Mouse (Mus musculus) forebrain, postnatal 0 days (tissue): Measurements from ENCODE around the gene Pde4d. TPM values are rescaled to one million over a fixed set of nuclear protein-coding genes. Genes with fewer than 3 reads are reported as not detected.

Source experiments
- ATAC-seq: fragments of 200-750 bp; cut with Nextera tagmentation; 2 replicates; pipeline ENCODE4 v1.8.0; 2017; ENCODE audit warnings: mild to moderate bottlenecking, moderate library complexity
- DNase-seq: peaks from one replicate; pipeline ENCODE4 v3.0.0-alpha.2; 2015
- H3K27ac ChIP-seq: fragments of 300-500 bp; sonication (generic); 2 replicates; pipeline ENCODE4 v1.5.1; 2014; ENCODE audit warnings: low read depth, mild to moderate bottlenecking, antibody characterized with exemption, low read length, moderate library complexity, mixed read lengths
- H3K27me3 ChIP-seq: fragments of 300-500 bp; sonication (generic); 2 replicates; pipeline ENCODE4 v1.6.1; 2014; ENCODE audit warnings: mild to moderate bottlenecking, low read length, mixed read lengths; ENCODE audit not compliant: insufficient read depth
- H3K36me3 ChIP-seq: fragments of 300-500 bp; sonication (generic); 2 replicates; pipeline ENCODE4 v1.6.1; 2014; ENCODE audit warnings: mild to moderate bottlenecking, moderate library complexity; ENCODE audit not compliant: insufficient read depth
- H3K4me1 ChIP-seq: fragments of 300-500 bp; sonication (generic); 2 replicates; pipeline ENCODE4 v1.6.1; 2014; ENCODE audit warnings: antibody characterized with exemption; ENCODE audit not compliant: insufficient read depth
- H3K4me2 ChIP-seq: fragments of 300-500 bp; sonication (generic); 2 replicates; pipeline ENCODE4 v1.6.1; 2014; ENCODE audit warnings: low read depth, mild to moderate bottlenecking, moderate library complexity
- H3K4me3 ChIP-seq: fragments of 300-500 bp; sonication (generic); 2 replicates; pipeline ENCODE4 v1.5.1; 2014; ENCODE audit warnings: low read depth, low read length, mixed read lengths
- H3K9ac ChIP-seq: fragments of 300-500 bp; sonication (generic); 2 replicates; pipeline ENCODE4 v1.6.1; 2014; ENCODE audit warnings: mild to moderate bottlenecking
- H3K9me3 ChIP-seq: fragments of 300-500 bp; sonication (generic); 2 replicates; pipeline ENCODE4 v1.6.1; 2016; ENCODE audit warnings: low read length
- CTCF ChIP-seq: sonication (generic); IDR thresholded peaks from 2 replicates; pipeline ENCODE4 v1.5.1; 2016; ENCODE audit warnings: antibody characterized with exemption, control low read depth, low read depth
- WGBS: fragments of 180-500 bp; shearing (Covaris S2); extraction: QIAGEN DNeasy Blood & Tissue Kit; methylation state at CpG from one replicate; pipeline ENCODE4 v1.1.7; 2014; 5-methylcytosine and 5-hydroxymethylcytosine counted together
- polyA plus RNA-seq: library from polyadenylated mRNA; unstranded; fragments of >200 nt; fragmentation: Nextera tagmentation; extraction: Ambion mirVana; gene quantifications from 2 replicates; pipeline ENCODE4 v1.2.1, GENCODE M21; 2015
- total RNA-seq: library from RNA; depleted of rRNA; stranded (reverse); fragments of >200 nt; gene quantifications from 2 replicates; pipeline ENCODE4 v1.2.3, GENCODE M21; 2014

Pde4d gene
- total and polyA plus RNA-seq, 2 experiments from 2014 or later = 13.2 to 78.8 TPM

- Histone ChIP-seq H3K4me2 (peak overlapping the region; percentile 30), H3K4me3 (no peak overlapping the region), H3K27me3 (no peaks in the 10 kb centered on the region), H3K9me3 (peaks cover 11% of the 10 kb centered on the region; the same call in 1 of the 2 replicates), H3K36me3 (no peaks in the 10 kb centered on the region), H3K27ac (no peak overlapping the region), H3K4me1 (no peaks in the 10 kb centered on the region), H3K9ac (no peak overlapping the region)
- ATAC-seq (peak; percentile 84), DNase-seq (peak; percentile 46)
- 37% methylated on average over 10 of the region's 10 CpGs for WGBS
- no peak for TF ChIP-seq CTCF
Measured at GRCm38 (mm10) chr13:109278504-109278912, 828.8 kb downstream of the Pde4d start.

GRCm38 (mm10) chr13:109279211-109279610 is 829.5 kb downstream of the Pde4d start:
- Histone ChIP-seq H3K4me1 (no peaks in the 10 kb centered on the region), H3K9me3 (peaks cover 11% of the 10 kb centered on the region; the same call in 1 of the 2 replicates), H3K4me2 (no peak overlapping the region), H3K36me3 (no peaks in the 10 kb centered on the region), H3K4me3 (no peak overlapping the region), H3K27ac (no peak overlapping the region), H3K9ac (no peak overlapping the region), H3K27me3 (no peaks in the 10 kb centered on the region)
- DNase-seq (no peak), ATAC-seq (no peak)
- WGBS = 70% methylated on average over 6 of the region's 6 CpGs
- no peak for TF ChIP-seq CTCF

GRCm38 (mm10) chr13:109280433-109280832 is 830.7 kb downstream of the Pde4d start:
- Histone ChIP-seq H3K9me3 (peaks cover 4% of the 10 kb centered on the region; the same call in 1 of the 2 replicates), H3K9ac (no peak overlapping the region), H3K27ac (no peak overlapping the region), H3K4me2 (no peak overlapping the region), H3K27me3 (no peaks in the 10 kb centered on the region), H3K36me3 (no peaks in the 10 kb centered on the region), H3K4me3 (no peak overlapping the region), H3K4me1 (no peaks in the 10 kb centered on the region)
- ATAC-seq (no peak), DNase-seq (no peak)
- TF ChIP-seq CTCF = no peak
- WGBS = 68% methylated on average over 5 of the region's 5 CpGs

- Histone ChIP-seq H3K9ac (no peak overlapping the region), H3K36me3 (no peaks in the 10 kb centered on the region), H3K4me3 (no peak overlapping the region), H3K27me3 (no peaks in the 10 kb centered on the region), H3K27ac (no peak overlapping the region), H3K9me3 (no peaks in the 10 kb centered on the region), H3K4me2 (no peak overlapping the region), H3K4me1 (no peaks in the 10 kb centered on the region)
- ATAC-seq (no peak), DNase-seq (no peak)
- no peak for TF ChIP-seq CTCF
- whole genome bisulfite sequencing = 90% methylated on average over 6 of the region's 6 CpGs
Measured at GRCm38 (mm10) chr13:109287465-109287864, 837.7 kb downstream of the Pde4d start.

GRCm38 (mm10) chr13:109290922-109291321 is 841.2 kb downstream of the Pde4d start:
- no peaks in the 10 kb centered on the region for H3K9me3 ChIP-seq
- H3K9ac ChIP-seq = no peak overlapping the region
- WGBS = 52% methylated on average over 4 of the region's 4 CpGs
- DNase-seq (no peak), ATAC-seq (no peak)
- no peak overlapping the region for H3K4me2 ChIP-seq
- no peak overlapping the region for H3K27ac ChIP-seq
- no peaks in the 10 kb centered on the region for H3K36me3 ChIP-seq
- TF ChIP-seq CTCF = no peak
- no peaks in the 10 kb centered on the region for H3K27me3 ChIP-seq
- no peaks in the 10 kb centered on the region for H3K4me1 ChIP-seq
- no peak overlapping the region for H3K4me3 ChIP-seq

GRCm38 (mm10) chr13:109293011-109293410 is 843.3 kb downstream of the Pde4d start:
- no peak for TF ChIP-seq CTCF
- no peaks in the 10 kb centered on the region for H3K36me3 ChIP-seq
- DNase-seq = no peak

GRCm38 (mm10) chr13:109296347-109297037 is 846.7 kb downstream of the Pde4d start:
- Histone ChIP-seq H3K27ac (no peak overlapping the region), H3K4me1 (no peaks in the 10 kb centered on the region), H3K4me3 (no peak overlapping the region), H3K36me3 (no peaks in the 10 kb centered on the region), H3K9ac (no peak overlapping the region), H3K4me2 (no peak overlapping the region), H3K9me3 (no peaks in the 10 kb centered on the region), H3K27me3 (no peaks in the 10 kb centered on the region)
- no peak for ATAC-seq
- 40% methylated on average over 3 of the region's 3 CpGs for WGBS
- no peak for TF ChIP-seq CTCF
- DNase-seq = no peak

More at GRCm38 (mm10) chr13:109293011-109293410, 843.3 kb downstream of the Pde4d start:
- H3K4me3 ChIP-seq = no peak overlapping the region
- no peak overlapping the region for H3K9ac ChIP-seq
- H3K27me3 ChIP-seq = no peaks in the 10 kb centered on the region
- no peak for ATAC-seq
- no peak overlapping the region for H3K27ac ChIP-seq
- H3K4me2 ChIP-seq = no peak overlapping the region
- no peaks in the 10 kb centered on the region for H3K4me1 ChIP-seq
- no peaks in the 10 kb centered on the region for H3K9me3 ChIP-seq
